Comparison of ENCODE assay signal across 24 mouse cellular contexts in genomic region chr2:6572976-6573375, GRCm38 (mm10).
"Had no signal": no experiment of that assay in that cellular context is flagged by ENCODE, and none has a peak within 500 bp of the region (broad histone marks: within the 10 kb centered on the region; RNA-seq: fewer than 3 reads in every experiment).

No protein-coding gene starts in this region.

- H3K36me3 ChIP-seq: heart, embryonic 10.5 days; heart, embryonic 15.5 days; kidney, embryonic 15.5 days; limb, embryonic 13.5 days; limb, embryonic 15.5 days; liver, embryonic 12.5 days had no signal

- DNase-seq: gastrocnemius, postnatal 14 days; gastrocnemius, postnatal 36 days; heart, adult 18-20 months; heart, postnatal 14 days; heart, postnatal 36 days; kidney, adult 11 months; kidney, adult 2 months; kidney, adult 9 months; kidney, postnatal 14 days; kidney, postnatal 36 days; layer of hippocampus, postnatal 36 days; left cerebral cortex, postnatal 4 days had no signal

- H3K27ac ChIP-seq: heart, embryonic 10.5 days; heart, embryonic 13.5 days; heart, embryonic 15.5 days; hindbrain, embryonic 13.5 days; hindbrain, embryonic 15.5 days; hindbrain, postnatal 0 days; kidney, embryonic 15.5 days; kidney, postnatal 0 days; limb, embryonic 13.5 days; limb, embryonic 15.5 days; liver, embryonic 12.5 days had no signal

- ATAC-seq: hindbrain, postnatal 0 days; intestine, embryonic 16.5 days; liver, embryonic 12.5 days had no signal

- H3K4me2 ChIP-seq: heart, embryonic 13.5 days; heart, embryonic 15.5 days; hindbrain, embryonic 13.5 days; hindbrain, embryonic 15.5 days; kidney, embryonic 15.5 days; limb, embryonic 13.5 days; limb, embryonic 15.5 days; liver, embryonic 12.5 days had no signal

- H3K4me3 ChIP-seq: heart, embryonic 10.5 days; heart, embryonic 13.5 days; heart, embryonic 15.5 days; hindbrain, embryonic 13.5 days; hindbrain, embryonic 15.5 days; kidney, embryonic 15.5 days; limb, embryonic 13.5 days; limb, embryonic 15.5 days; liver, embryonic 12.5 days had no signal

- H3K27me3 ChIP-seq: heart, embryonic 13.5 days; heart, embryonic 15.5 days; hindbrain, embryonic 13.5 days; hindbrain, embryonic 15.5 days; kidney, embryonic 15.5 days; limb, embryonic 13.5 days; limb, embryonic 15.5 days; liver, embryonic 12.5 days had no signal

- H3K9ac ChIP-seq: heart, embryonic 13.5 days; heart, embryonic 15.5 days; hindbrain, embryonic 13.5 days; hindbrain, embryonic 15.5 days; kidney, embryonic 15.5 days; limb, embryonic 13.5 days; limb, embryonic 15.5 days; liver, embryonic 12.5 days had no signal

- H3K9me3 ChIP-seq: heart, embryonic 10.5 days; heart, embryonic 13.5 days; heart, embryonic 15.5 days; hindbrain, embryonic 13.5 days; hindbrain, embryonic 15.5 days; kidney, embryonic 15.5 days; limb, embryonic 13.5 days; limb, embryonic 15.5 days; liver, embryonic 12.5 days had no signal

- H3K4me1 ChIP-seq: hindbrain, embryonic 13.5 days; hindbrain, embryonic 15.5 days; kidney, embryonic 15.5 days; limb, embryonic 13.5 days; limb, embryonic 15.5 days; liver, embryonic 12.5 days had no signal
